Mouse (Mus musculus) liver (tissue): ENCODE data around the gene Calcoco2.
"Not testable (repeated sequence)": the region's sequence is repeated elsewhere in the genome, so short reads cannot be mapped to it uniquely, and the experiment has no call there.

Experiments used
- DNase-seq: peaks from one replicate; pipeline ENCODE4 v3.0.0-alpha.2; 2020; ENCODE audit warnings: mixed read lengths

Calcoco2 gene

DNA sequence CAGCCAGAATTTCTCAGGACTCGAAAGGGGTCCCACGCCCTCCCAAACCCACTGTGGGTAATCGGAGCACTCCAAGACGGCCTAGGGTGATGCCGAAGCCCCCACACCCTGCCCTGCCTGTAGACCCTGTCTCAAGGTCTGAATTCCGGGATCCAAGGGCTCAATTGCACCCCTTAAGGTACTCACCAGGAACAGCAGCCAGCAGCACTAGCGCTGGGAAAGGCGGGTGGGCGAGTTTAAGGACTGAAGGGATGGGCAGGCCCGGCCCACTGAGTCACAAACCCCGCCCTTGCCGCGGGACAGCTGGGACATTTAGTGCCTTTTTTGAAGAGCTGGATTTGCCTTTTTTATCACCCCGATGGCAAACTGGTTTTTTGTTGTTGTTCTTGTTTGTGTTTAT, at the start of gene Calcoco2:
Gene Calcoco2, minus strand, starts transcription at position 214 of the 400 bp plus-strand sequence.
- DNase-seq: no peak

DNA sequence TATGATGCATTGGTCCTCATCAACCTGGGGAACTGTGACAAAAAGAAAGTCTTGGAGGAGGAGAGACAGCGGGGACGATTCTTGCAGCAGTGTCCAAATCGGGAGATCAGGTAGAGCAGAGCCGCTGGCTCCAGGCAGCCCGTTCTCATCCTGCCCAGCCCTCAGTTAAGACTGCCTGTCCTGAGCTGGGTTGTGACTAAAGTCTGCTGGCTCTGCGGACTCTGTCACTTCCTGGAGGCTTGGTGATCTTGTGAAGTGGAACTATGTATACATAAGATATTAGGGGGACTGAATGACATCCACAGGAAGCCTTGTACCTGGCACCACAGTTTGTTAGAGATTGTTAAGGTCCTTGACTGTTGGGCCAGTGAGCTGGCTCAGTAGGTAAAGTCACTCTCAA, 35.7 kb upstream of the Calcoco2 start:
- no peak for DNase-seq

DNA sequence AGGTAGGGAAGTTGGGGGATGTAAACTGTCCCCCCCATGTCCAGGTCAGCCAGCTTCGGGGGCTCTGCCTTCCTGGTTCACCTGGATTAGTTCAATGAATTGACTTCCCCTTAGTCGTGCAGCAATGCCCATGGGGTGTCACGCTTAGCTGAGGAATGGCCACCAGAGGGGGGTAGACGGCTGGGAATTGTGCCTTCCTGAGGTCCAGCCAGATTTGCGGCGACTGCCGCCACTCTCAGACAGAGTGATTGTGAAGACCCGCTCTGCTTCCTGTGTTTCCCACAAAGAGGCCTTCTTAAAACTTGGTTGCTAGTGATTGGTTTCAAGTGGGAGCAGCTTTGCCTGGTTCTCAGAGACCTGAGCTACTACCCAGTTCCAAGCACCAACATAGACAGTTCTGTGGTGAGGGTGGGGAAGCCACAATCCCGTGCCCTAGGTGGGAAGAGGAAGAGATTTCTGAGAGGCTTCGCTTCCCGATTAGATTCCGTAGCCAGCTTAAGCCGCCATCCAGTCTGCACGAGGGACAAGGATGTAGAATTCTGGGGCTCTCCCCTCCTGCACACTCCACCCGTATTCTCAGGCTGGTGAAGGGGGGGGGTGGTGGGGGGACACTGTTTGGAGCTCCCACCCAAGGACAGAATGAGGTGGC, 34.0 kb upstream of the Calcoco2 start:
- DNase-seq: peak; percentile 66

DNA sequence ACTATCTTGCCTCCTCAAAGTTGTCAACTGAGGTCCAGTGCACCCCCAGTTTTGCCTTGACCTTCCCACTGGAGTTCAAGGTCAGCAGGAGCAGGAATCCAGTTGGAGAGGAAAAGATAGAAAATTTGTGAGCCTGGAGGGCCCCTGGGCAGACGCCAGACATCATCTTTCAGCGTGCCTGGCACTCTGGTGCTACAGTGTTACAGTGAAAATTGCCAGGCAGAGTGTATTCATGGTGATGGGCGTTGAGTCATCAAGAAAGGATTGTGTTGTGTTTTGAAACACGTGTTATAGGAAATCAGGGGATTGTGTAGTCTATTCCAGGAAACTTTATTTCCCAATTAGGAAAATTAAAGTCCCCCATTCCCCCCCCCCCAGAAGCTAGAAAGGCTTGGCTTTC, 32.0 kb upstream of the Calcoco2 start:
- DNase-seq: no peak

DNA sequence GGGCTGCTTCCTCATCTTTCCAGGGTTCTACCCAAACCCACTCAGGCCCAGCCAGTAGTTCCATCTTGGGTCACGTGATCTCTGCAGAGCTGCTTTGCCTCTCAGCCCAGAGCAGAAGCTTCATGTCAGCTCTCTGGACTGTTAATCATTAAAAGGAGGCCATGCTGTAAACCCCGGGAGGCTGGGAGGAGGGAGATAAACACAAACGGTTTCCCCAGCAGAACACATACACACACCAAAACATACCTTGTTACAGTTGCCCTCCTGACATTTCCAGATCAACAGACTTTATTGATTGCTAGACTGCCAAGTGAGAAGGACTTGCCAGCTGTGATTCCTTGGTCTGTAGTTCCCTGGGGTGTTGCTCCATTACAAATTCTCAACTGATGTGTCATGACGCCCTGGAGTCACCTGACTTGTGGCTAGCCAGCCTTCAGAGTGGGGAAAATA, 29.0 kb upstream of the Calcoco2 start:
- peak; percentile 25 for DNase-seq

- DNase-seq: no peak
Observed at GRCm38 (mm10) chr11:96135847-96136246, 24.1 kb upstream of the Calcoco2 start.

- DNase-seq: peak; percentile 70
Observed at GRCm38 (mm10) chr11:96133239-96133865, 21.6 kb upstream of the Calcoco2 start, which contains the start of gene Ttll6. Gene Ttll6 (plus strand): TSS chr11:96133786.

GRCm38 (mm10) chr11:96130606-96131005, 18.8 kb upstream of the Calcoco2 start:
- no peak for DNase-seq

- peak; percentile 16 for DNase-seq
Observed at GRCm38 (mm10) chr11:96124052-96124914, 12.5 kb upstream of the Calcoco2 start.

- not testable (repeated sequence) for DNase-seq
Observed at GRCm38 (mm10) chr11:96122806-96123205, 11.0 kb upstream of the Calcoco2 start.

- no peak for DNase-seq
Observed at GRCm38 (mm10) chr11:96119401-96119800, 7.6 kb upstream of the Calcoco2 start.

DNA sequence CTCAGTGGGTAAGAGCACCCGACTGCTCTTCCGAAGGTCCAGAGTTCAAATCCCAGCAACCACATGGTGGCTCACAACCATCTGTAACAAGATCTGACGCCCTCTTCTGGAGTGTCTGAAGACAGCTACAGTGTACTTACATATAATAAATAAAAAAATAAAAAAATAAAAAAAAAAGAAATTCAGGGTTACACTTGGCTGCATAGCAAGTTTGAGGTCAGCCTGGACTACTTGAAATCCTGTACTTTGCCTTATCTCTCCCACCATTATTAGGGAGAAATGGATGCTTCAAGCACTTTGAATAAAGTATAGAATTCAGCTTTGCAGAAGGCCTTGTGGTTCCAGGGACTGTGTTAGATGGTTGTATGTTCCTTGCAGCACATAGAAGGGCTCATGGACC, 5.2 kb upstream of the Calcoco2 start:
- DNase-seq: not testable (repeated sequence)

GRCm38 (mm10) chr11:96116116-96116515, 4.4 kb upstream of the Calcoco2 start:
- DNase-seq: no peak

DNA sequence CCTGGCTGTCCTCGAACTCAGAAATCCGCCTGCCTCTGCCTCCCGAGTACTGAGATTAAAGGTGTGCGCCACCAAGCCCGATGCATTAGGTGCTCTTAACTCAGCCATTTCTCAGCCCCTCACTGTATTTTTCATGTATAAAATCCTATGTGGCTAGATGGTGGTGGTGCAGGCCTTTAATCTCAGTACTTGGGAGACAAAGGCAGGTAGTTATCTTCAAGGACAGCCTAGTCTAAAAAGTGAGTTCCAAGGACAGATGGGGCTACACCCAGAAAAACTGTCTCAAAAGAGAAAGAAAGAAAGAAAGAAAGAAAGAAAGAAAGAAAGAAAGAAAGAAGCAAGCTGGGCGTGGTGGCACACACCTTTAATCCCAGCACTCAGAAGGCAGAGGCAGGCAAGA, 3.7 kb upstream of the Calcoco2 start:
- DNase-seq: no peak

DNA sequence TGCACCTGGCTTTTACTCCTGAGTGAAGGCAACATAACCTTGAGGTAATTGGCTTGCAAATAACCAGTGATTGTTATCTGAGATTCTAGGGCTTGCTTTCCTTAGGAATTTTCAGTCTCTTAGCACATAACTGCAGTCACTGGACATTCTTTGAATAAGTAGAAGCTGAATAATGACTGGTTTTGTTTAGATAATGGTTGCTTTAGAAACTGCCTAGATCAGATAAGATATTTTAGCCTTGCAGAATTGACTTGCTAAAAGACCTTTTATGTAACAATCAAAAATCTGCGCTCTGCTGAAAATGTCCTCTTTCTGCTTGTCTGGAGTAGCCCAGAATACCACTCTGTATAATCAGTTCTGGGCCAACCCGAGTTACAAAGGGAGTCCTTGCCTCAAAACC, 2.3 kb upstream of the Calcoco2 start:
- DNase-seq: no peak

- DNase-seq: not testable (repeated sequence)
Observed at GRCm38 (mm10) chr11:96110950-96111349, 814 bp downstream of the Calcoco2 start.

DNA sequence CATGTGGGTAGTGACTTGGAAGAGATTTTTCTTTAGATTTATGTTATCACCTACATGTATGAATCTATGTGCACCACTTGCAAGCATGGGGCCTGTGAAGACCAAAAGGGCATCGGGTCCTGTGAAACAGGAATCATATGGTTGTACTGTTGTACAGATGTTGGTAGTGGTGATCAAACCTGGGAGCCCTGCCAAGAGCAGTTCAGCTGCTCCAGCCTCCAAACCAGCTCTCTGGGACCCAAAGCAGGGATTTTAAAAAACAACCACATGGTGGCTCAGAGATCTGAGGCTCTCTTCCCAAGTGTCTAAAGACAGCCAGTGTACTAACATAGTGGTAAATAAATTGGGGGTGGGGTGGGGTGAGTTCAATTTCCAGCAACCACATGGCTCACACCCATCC, 3.4 kb downstream of the Calcoco2 start:
- no peak for DNase-seq

- peak; percentile 46 for DNase-seq
Observed at GRCm38 (mm10) chr11:96093361-96093760, 18.4 kb downstream of the Calcoco2 start.

GRCm38 (mm10) chr11:96092674-96093291, 19.0 kb downstream of the Calcoco2 start:
- no peak for DNase-seq

DNA sequence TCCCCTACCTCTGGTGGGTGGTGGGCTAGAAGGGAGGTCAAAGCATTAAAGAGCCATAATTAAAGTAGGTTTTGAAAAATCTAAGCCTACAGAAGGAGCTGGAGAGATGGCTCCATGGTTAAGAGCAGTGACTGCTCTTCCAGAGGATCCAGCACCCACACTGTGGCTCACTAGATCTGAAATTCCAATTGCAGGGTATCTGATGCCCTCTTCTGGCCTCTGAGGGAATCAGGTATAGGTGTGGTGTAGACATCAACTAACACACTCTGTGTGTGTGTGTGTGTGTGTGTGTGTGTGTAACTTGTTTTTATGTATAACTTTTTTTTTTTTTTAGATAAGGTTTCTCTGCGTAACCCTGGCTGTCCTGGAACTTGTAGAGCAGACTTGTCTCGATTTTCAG, 20.7 kb downstream of the Calcoco2 start:
- no peak for DNase-seq

GRCm38 (mm10) chr11:96087981-96088380, 23.8 kb downstream of the Calcoco2 start:
- DNase-seq: no peak

DNA sequence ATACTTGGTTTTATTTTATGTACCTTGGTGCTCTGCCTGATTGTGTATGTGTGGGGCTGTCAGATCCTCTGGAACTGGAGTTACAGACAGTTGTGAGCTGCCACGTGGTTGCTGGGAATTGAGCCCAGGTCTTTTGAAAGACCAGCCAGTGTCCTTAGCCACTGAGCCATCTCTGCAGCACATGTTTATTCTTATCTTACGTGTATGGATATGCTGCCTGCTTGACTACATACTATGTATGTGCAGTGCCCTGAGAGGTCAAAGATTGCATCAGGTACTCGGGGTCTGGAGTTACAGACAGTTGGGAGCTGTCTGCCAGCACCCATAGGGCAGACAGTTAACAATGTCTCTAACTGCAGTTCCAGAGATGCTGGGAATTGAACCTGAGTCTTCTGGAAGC, 29.1 kb downstream of the Calcoco2 start:
- DNase-seq: no peak

GRCm38 (mm10) chr11:96080736-96081135, 31.0 kb downstream of the Calcoco2 start:
- DNase-seq: no peak
